Mouse (Mus musculus): ENCODE measurements at regions not wholly inside any gene's neighbourhood (a gene's known extent, or its start where the extent isn't known, plus 50 kb on each side); places are given as distances from the start of the nearest gene placed in this dataset.

- TF ChIP-seq POLR2A (IDR thresholded peaks at IDR 0.05; ENCODE audit: low read depth, low read length): no peak
- TF ChIP-seq CTCF (IDR thresholded peaks at IDR 0.05; ENCODE audit: extremely low read depth, insufficient read length, insufficient replicate concordance, low read depth, low read length): no peak
These were observed 359.6 kb downstream of the Vps13c start for GRCm38 (mm10) chr9:68199831-68200230.

Measured in small intestine, adult 2 months (tissue).